Mouse (Mus musculus): ENCODE measurements at regions not wholly inside any gene's neighbourhood (a gene's known extent, or its start where the extent isn't known, plus 50 kb on each side); places are given as distances from the start of the nearest gene placed in this dataset.

GRCm38 (mm10) chr13:40518180-40518579 lies 156.9 kb upstream of the Ofcc1 start:
- no peak for DNase-seq (ENCODE audit: extremely low spot score in 1 of 2, low spot score in 1 of 2)

- DNase-seq (ENCODE audit: extremely low spot score in 1 of 2, low spot score in 1 of 2) = no peak
Measured at GRCm38 (mm10) chr13:40509290-40509689, 148.0 kb upstream of the Ofcc1 start.

- DNase-seq (ENCODE audit: extremely low spot score in 1 of 2, low spot score in 1 of 2) = no peak
Measured at GRCm38 (mm10) chr13:40480830-40481229, 119.6 kb upstream of the Ofcc1 start.

- DNase-seq (ENCODE audit: extremely low spot score in 1 of 2, low spot score in 1 of 2) = no peak
Measured at GRCm38 (mm10) chr13:40472683-40473082, 111.4 kb upstream of the Ofcc1 start.

GRCm38 (mm10) chr13:40469162-40469561 lies 107.9 kb upstream of the Ofcc1 start:
- DNase-seq (ENCODE audit: extremely low spot score in 1 of 2, low spot score in 1 of 2) = no peak

GRCm38 (mm10) chr13:40453360-40453759 lies 92.1 kb upstream of the Ofcc1 start:
- no peak for DNase-seq (ENCODE audit: extremely low spot score in 1 of 2, low spot score in 1 of 2)

GRCm38 (mm10) chr13:40429831-40430230 lies 68.6 kb upstream of the Ofcc1 start:
- DNase-seq (ENCODE audit: extremely low spot score in 1 of 2, low spot score in 1 of 2) = no peak

- DNase-seq (ENCODE audit: extremely low spot score in 1 of 2, low spot score in 1 of 2) = no peak
Measured at GRCm38 (mm10) chr13:40423051-40423450, 61.8 kb upstream of the Ofcc1 start.

GRCm38 (mm10) chr13:40417856-40418255 lies 56.6 kb upstream of the Ofcc1 start:
- no peak for DNase-seq (ENCODE audit: extremely low spot score in 1 of 2, low spot score in 1 of 2)

GRCm38 (mm10) chr13:40413074-40413473 lies 51.8 kb upstream of the Ofcc1 start:
- DNase-seq (ENCODE audit: extremely low spot score in 1 of 2, low spot score in 1 of 2) = no peak
